Mouse (Mus musculus) megakaryocyte, embryonic 14.5 days (primary cell): ENCODE measurements around the gene Gm10563. TPM values are rescaled to one million over a fixed set of nuclear protein-coding genes. Genes with fewer than 3 reads are reported as not detected.

Source experiments
- H3K27me3 ChIP-seq: replicated peaks from 2 replicates; pipeline ENCODE3; 2012; ENCODE audit warnings: inconsistent platforms
- H3K36me3 ChIP-seq: replicated peaks from 2 replicates; pipeline ENCODE3; 2012; ENCODE audit warnings: low read length, inconsistent platforms, mixed read lengths
- H3K4me1 ChIP-seq: 2 replicates; pipeline ENCODE4 v1.6.1; 2012; ENCODE audit warnings: inconsistent platforms
- H3K4me3 ChIP-seq: replicated peaks from 2 replicates; pipeline ENCODE3; 2012; ENCODE audit warnings: moderate library complexity, mild to moderate bottlenecking, inconsistent platforms
- H3K9me3 ChIP-seq: 2 replicates; pipeline ENCODE4 v1.6.1; 2012; ENCODE audit warnings: inconsistent platforms
- FLI1 ChIP-seq: IDR thresholded peaks from 2 replicates; pipeline ENCODE4 v1.6.1; 2012; ENCODE audit warnings: low read length, inconsistent platforms, mixed read lengths
- GATA1 ChIP-seq: IDR thresholded peaks from 3 replicates; pipeline ENCODE4 v1.6.1; 2012; ENCODE audit warnings: mixed read lengths, low read length, inconsistent platforms, borderline replicate concordance
- polyA plus RNA-seq: library from polyadenylated mRNA; stranded (reverse); fragments of >175 nt; gene quantifications from 2 replicates; pipeline ENCODE4 v1.2.3, GENCODE M21; 2012; ENCODE audit warnings: low replicate concordance; ENCODE audit not compliant: insufficient read depth

The Gm10563 gene
- polyA plus RNA-seq, 1 experiment, result not detected

DNA sequence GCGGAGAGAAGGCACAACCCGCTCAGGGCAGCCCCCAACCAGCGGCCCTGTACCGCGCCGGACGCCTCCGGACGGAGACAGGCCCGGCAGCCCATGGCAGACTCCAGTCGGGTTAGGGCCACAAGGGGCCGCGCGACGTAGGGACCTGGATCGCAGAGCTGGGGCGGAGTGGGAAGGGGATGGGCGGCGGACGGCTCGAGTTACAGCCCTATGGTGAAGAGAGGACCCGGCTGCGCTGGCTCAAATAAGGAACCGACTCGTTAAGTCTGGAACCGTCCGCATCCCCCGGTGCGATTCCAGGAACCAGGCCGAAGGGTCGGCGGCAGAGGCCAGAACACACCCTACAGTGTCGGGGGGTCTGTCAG, 7.9 kb upstream of the Gm10563 start, which contains the start of gene Mmp23:
TSS of gene Mmp23 (minus strand) at position 299 of the 365 bp plus-strand sequence.
- peaks cover 88% of the 10 kb centered on the region for H3K36me3 ChIP-seq
- no peak for TF ChIP-seq FLI1
- no peak for TF ChIP-seq GATA1
- H3K4me1 ChIP-seq, result peaks cover 74% of the 10 kb centered on the region
- H3K27me3 ChIP-seq, result peaks cover 28% of the 10 kb centered on the region
- H3K4me3 ChIP-seq, result peak within 1 kb of the TSS; percentile 89
- 0 out of 2 replicates have a peak, but pooled peaks cover 6% of the 10 kb centered on the region for H3K9me3 ChIP-seq

- peaks cover 28% of the 10 kb centered on the region for H3K27me3 ChIP-seq
- peak overlapping the region; percentile 89 for H3K4me3 ChIP-seq
- H3K36me3 ChIP-seq, result peaks cover 88% of the 10 kb centered on the region
- no peak for TF ChIP-seq GATA1
- TF ChIP-seq FLI1, result no peak
- H3K9me3 ChIP-seq, result 0 out of 2 replicates have a peak, but pooled peaks cover 6% of the 10 kb centered on the region
- peaks cover 68% of the 10 kb centered on the region for H3K4me1 ChIP-seq
These were observed 7.3 kb upstream of the Gm10563 start for GRCm38 (mm10) chr4:155652283-155653085.

DNA sequence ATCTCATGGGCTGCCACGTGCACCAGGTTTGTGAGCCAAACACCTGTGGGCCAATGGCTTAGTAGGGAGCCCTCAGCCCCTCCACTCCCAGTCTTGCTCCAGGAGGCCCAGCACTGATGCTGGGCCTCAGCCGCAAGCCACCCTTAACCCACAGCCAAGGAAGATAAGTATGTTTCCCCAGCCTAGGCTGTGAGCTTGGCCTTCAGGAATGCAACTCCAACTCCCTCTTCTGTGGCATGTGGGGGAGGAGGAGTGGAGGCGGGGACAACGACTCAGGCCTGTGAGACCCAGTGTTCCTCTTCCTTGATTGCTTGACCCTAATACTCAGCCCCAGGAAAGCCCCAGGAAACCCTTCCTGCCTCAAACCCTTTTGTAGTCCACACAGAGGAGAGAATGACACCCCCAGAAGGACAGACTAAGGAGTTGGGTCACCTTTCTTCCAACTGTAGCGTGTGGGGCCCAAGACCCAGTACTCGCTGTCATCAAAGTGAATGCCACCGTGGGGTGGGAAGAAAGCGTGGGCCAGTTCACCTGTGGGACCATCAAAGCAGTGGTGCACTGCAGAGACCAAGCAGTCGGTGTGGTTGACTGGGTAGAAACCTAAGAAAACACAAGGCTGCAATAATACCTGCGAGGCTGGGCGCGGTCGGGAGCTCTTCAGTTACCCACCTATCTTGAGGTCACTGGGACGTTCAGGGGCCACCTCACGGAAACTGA, 6.5 kb upstream of the Gm10563 start:
- TF ChIP-seq GATA1 (no peak), FLI1 (no peak)
- 0 out of 2 replicates have a peak, but pooled peaks cover 6% of the 10 kb centered on the region for H3K9me3 ChIP-seq
- H3K4me3 ChIP-seq, result peak overlapping the region; percentile 67
- peaks cover 86% of the 10 kb centered on the region for H3K36me3 ChIP-seq
- H3K27me3 ChIP-seq, result peaks cover 28% of the 10 kb centered on the region
- H3K4me1 ChIP-seq, result peaks cover 63% of the 10 kb centered on the region

DNA sequence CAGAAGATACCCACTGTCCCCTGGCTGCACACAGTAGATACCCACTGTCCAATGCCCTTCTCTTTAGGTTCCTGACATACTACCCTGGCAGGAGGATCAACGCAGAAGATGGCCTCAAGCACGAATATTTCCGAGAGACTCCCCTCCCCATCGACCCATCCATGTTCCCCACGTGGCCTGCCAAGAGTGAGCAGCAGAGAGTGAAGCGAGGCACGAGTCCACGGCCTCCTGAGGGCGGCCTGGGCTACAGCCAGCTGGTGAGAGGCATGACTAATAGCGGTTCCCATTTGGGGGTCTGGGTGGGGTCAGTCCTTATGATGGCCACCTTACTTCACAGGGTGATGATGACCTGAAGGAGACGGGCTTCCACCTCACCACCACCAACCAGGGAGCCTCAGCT, 4.1 kb upstream of the Gm10563 start:
- peaks cover 39% of the 10 kb centered on the region for H3K4me1 ChIP-seq
- peaks cover 80% of the 10 kb centered on the region for H3K36me3 ChIP-seq
- TF ChIP-seq FLI1 (no peak), GATA1 (no peak)
- H3K27me3 ChIP-seq, result peaks cover 22% of the 10 kb centered on the region
- no peak overlapping the region for H3K4me3 ChIP-seq
- H3K9me3 ChIP-seq, result 0 out of 2 replicates have a peak, but pooled peaks cover 6% of the 10 kb centered on the region

- Histone ChIP-seq H3K4me3 (no peak overlapping the region), H3K36me3 (peaks cover 89% of the 10 kb centered on the region), H3K9me3 (no peaks in the 10 kb centered on the region), H3K27me3 (no peaks in the 10 kb centered on the region), H3K4me1 (peaks cover 3% of the 10 kb centered on the region)
- TF ChIP-seq FLI1, result no peak
- no peak for TF ChIP-seq GATA1
These were observed 513 bp upstream of the Gm10563 start for GRCm38 (mm10) chr4:155645721-155646120.

DNA sequence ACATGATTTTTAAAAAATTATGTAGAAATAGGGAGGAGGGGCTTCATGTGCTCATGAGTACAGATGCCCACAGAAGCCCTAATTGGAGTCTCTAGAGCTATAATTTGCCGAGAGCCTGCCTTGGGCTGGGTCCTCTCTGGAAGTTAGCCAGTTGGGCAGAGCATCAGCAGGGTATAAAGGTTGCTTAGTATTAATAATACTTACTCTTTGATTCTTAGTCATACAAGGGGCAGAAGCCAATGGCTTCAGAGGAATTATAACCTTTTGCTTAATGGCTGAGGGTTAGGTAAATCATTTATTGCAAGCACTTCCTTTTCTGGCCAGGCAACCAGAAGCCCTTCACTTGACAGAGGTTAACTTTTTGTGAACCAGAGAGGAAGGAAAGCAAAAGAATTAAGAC, 1.7 kb downstream of the Gm10563 start:
- TF ChIP-seq FLI1 (no peak), GATA1 (no peak)
- Histone ChIP-seq H3K9me3 (no peaks in the 10 kb centered on the region), H3K27me3 (no peaks in the 10 kb centered on the region), H3K36me3 (peaks cover 87% of the 10 kb centered on the region), H3K4me1 (no peaks in the 10 kb centered on the region), H3K4me3 (no peak overlapping the region)

GRCm38 (mm10) chr4:155635766-155636499, 9.3 kb downstream of the Gm10563 start:
- no peaks in the 10 kb centered on the region for H3K27me3 ChIP-seq
- no peak overlapping the region for H3K4me3 ChIP-seq
- H3K9me3 ChIP-seq, result no peaks in the 10 kb centered on the region
- H3K36me3 ChIP-seq, result peaks cover 96% of the 10 kb centered on the region
- H3K4me1 ChIP-seq, result peaks cover 4% of the 10 kb centered on the region; the same call in 1 of the 2 replicates
- TF ChIP-seq GATA1 (no peak), FLI1 (no peak)

GRCm38 (mm10) chr4:155630267-155630666, 14.9 kb downstream of the Gm10563 start:
- H3K4me1 ChIP-seq, result no peaks in the 10 kb centered on the region; the same call in 1 of the 2 replicates
- TF ChIP-seq GATA1, result no peak
- no peak for TF ChIP-seq FLI1
- H3K9me3 ChIP-seq, result no peaks in the 10 kb centered on the region
- peaks cover 82% of the 10 kb centered on the region for H3K36me3 ChIP-seq
- H3K4me3 ChIP-seq, result no peak overlapping the region
- H3K27me3 ChIP-seq, result no peaks in the 10 kb centered on the region
